In genomic region chr4:139697755-139698154, GRCm38 (mm10) we compare ENCODE assay signal across 16 mouse cellular contexts. TPM values are rescaled to one million over a fixed set of nuclear protein-coding genes. Genes with fewer than 3 reads are reported as not detected.
DNase-seq lines count a peak whose midpoint lies in the region; ATAC-seq lines count a peak whose summit lies in the region.
"Had no signal": no experiment of that assay in that cellular context is flagged by ENCODE, and none has a peak within 500 bp of the region (broad histone marks: within the 10 kb centered on the region; RNA-seq: fewer than 3 reads in every experiment).

No protein-coding gene starts in this region.

- peak; percentile 16 to 24 for DNase-seq in kidney, postnatal 4 days
- DNase-seq in kidney, adult 18-20 months = no peak
- DNase-seq in embryonic facial prominence, embryonic 11.5 days (ENCODE audit: low spot score) = peak; percentile 35
- DNase-seq in skeletal muscle tissue, adult 2 months (ENCODE audit: low read depth, low spot score) = peak; percentile 13
- DNase-seq in layer of hippocampus, postnatal 36 days = no peak
- no peak for DNase-seq in left cerebral cortex, adult 18-20 months (ENCODE audit: low spot score in 2 of 2)
- DNase-seq: adrenal gland, postnatal 10 days; cerebellum, postnatal 25 days; kidney, postnatal 10 days; lung, postnatal 36 days had no signal

- no peak overlapping the region for H3K4me3 ChIP-seq in embryonic facial prominence, embryonic 11.5 days (ENCODE audit: low read depth, low read length)
- H3K4me3 ChIP-seq in limb, embryonic 13.5 days = no peak overlapping the region
- H3K4me3 ChIP-seq: heart, embryonic 10.5 days; hindbrain, embryonic 15.5 days; left cerebral cortex, adult 2 months; liver, embryonic 15.5 days had no signal

- no peaks in the 10 kb centered on the region for H3K36me3 ChIP-seq in embryonic facial prominence, embryonic 11.5 days (replicated peaks; ENCODE audit: control insufficient read depth, insufficient read depth, low read depth, low read length)
- H3K36me3 ChIP-seq in limb, embryonic 13.5 days = no peaks in the 10 kb centered on the region
- H3K36me3 ChIP-seq: heart, embryonic 10.5 days; hindbrain, embryonic 15.5 days; liver, embryonic 15.5 days had no signal

- ATAC-seq in embryonic facial prominence, embryonic 11.5 days (replicated peaks; ENCODE audit: insufficient number of reproducible peaks, low FRiP score, low TSS enrichment, low read depth) = no peak
- peak; percentile 29; the same call in 1 of the 2 replicates for ATAC-seq in limb, embryonic 13.5 days (ENCODE audit: low FRiP score, low read depth)

- H3K9ac ChIP-seq in embryonic facial prominence, embryonic 11.5 days (replicated peaks; ENCODE audit: low read length) = no peak overlapping the region
- H3K9ac ChIP-seq in limb, embryonic 13.5 days = no peak overlapping the region
- H3K9ac ChIP-seq: hindbrain, embryonic 15.5 days; liver, embryonic 15.5 days had no signal

- H3K4me2 ChIP-seq in embryonic facial prominence, embryonic 11.5 days (ENCODE audit: low read depth, low read length) = no peak overlapping the region
- H3K4me2 ChIP-seq in limb, embryonic 13.5 days (replicated peaks) = 0 out of 2 replicates have a peak overlapping the region, but pooled peaks have one; percentile 19
- H3K4me2 ChIP-seq: hindbrain, embryonic 15.5 days; liver, embryonic 15.5 days had no signal

- H3K27me3 ChIP-seq in embryonic facial prominence, embryonic 11.5 days (ENCODE audit: control insufficient read depth, insufficient read depth, low read length) = no peaks in the 10 kb centered on the region
- H3K27me3 ChIP-seq in limb, embryonic 13.5 days = peaks cover 24% of the 10 kb centered on the region

- H3K9me3 ChIP-seq in embryonic facial prominence, embryonic 11.5 days (replicated peaks; ENCODE audit: control insufficient read depth, low read length) = no peaks in the 10 kb centered on the region
- H3K9me3 ChIP-seq in limb, embryonic 13.5 days = no peaks in the 10 kb centered on the region
- H3K9me3 ChIP-seq: heart, embryonic 10.5 days; hindbrain, embryonic 15.5 days; liver, embryonic 15.5 days had no signal

- H3K4me1 ChIP-seq in embryonic facial prominence, embryonic 11.5 days (ENCODE audit: control insufficient read depth, insufficient read depth, low read length) = no peaks in the 10 kb centered on the region; the same call in 1 of the 2 replicates
- peaks cover 7% of the 10 kb centered on the region for H3K4me1 ChIP-seq in limb, embryonic 13.5 days
- H3K4me1 ChIP-seq: liver, embryonic 15.5 days had no signal

- WGBS in embryonic facial prominence, embryonic 11.5 days = 6% methylated on average over 9 of the region's 9 CpGs
- 4% methylated on average over 9 of the region's 9 CpGs for WGBS in limb, embryonic 13.5 days

- H3K27ac ChIP-seq in embryonic facial prominence, embryonic 11.5 days (replicated peaks; ENCODE audit: low read depth, low read length) = no peak overlapping the region
- H3K27ac ChIP-seq in limb, embryonic 13.5 days = no peak overlapping the region
- H3K27ac ChIP-seq: heart, embryonic 10.5 days; hindbrain, embryonic 15.5 days; left cerebral cortex, adult 2 months; liver, embryonic 15.5 days had no signal

RNA-seq across cellular contexts. Expression of gene Tas1r2, which starts 44.4 kb away (rescaled TPM):
- not detected in 2 replicates for polyA plus RNA-seq in embryonic facial prominence, embryonic 11.5 days (2014; fragmentation: Nextera tagmentation; extraction: Ambion mirVana)
- not detected in 2 replicates for polyA plus RNA-seq in limb, embryonic 13.5 days (2015; fragmentation: Nextera tagmentation; extraction: Ambion mirVana)
- total RNA-seq in layer of hippocampus, postnatal 36 days (2021) = not detected
- total RNA-seq in left cerebral cortex, adult 18-20 months (2021) = not detected
- total RNA-seq: adrenal gland, postnatal 10 days; left cerebral cortex, adult 2 months had no signal
- polyA plus RNA-seq: heart, embryonic 10.5 days; hindbrain, embryonic 15.5 days; liver, embryonic 15.5 days; stomach, embryonic 16.5 days had no signal

Comparison
In these comparisons a context has a peak if more than half of its experiments do, and no peak if none do; other contexts are left out.
1. DNase-seq: peak in kidney, postnatal 4 days (2 of 2), embryonic facial prominence, embryonic 11.5 days (single experiment) and skeletal muscle tissue, adult 2 months (single experiment); none in kidney, adult 18-20 months (single experiment), layer of hippocampus, postnatal 36 days (0 of 2) and left cerebral cortex, adult 18-20 months (0 of 2).